Mouse (Mus musculus): ENCODE results near the gene Cnpy1. TPM values are rescaled to one million over a fixed set of nuclear protein-coding genes. Genes with fewer than 3 reads are reported as not detected.
A peak's percentile ranks its signal among the peaks of the same experiment; 100 is the strongest.

Gene Cnpy1
- polyA plus RNA-seq, 1 experiment from 2014 or later: 0.54 TPM

DNA sequence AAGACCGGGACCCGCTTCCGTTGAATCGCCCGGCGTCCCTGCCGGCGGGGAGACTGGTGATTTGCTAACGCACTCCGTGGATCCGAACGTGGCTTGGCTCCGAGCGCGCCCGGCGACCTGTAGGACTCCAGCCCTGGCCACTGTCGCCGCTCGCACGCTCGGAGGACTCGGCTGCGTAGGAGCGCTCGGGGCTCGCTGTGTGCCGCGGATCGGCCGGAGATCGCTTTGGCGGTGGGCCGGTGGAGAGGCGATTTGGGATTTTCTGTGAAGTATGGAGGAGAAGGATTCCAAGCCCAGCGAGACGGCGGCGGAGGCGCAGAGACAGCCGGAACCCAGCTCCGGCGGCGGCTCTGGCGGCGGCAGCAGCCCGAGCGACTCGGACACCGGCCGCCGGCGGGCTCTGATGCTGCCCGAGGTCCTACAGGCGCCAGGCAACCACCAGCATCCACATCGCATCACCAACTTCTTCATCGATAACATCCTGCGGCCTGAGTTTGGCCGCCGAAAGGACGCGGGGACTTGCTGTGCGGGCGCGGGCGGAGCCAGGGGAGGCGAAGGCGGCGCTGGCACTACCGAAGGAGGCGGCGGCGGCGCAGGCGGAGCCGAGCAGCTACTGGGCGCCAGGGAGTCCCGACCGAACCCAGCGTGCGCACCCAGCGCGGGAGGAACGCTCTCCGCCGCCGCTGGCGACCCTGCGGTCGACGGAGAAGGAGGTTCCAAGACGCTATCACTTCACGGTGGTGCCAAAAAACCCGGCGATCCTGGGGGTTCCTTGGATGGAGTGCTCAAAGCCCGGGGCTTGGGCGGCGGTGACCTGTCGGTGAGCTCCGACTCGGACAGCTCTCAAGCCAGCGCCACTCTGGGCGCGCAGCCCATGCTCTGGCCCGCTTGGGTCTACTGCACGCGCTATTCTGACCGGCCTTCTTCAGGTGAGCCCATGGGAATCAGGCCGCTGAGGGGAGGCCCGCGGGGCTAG is 79.1 kb downstream of the Cnpy1 start:
- Histone ChIP-seq H3K36me3 (no peaks in the 10 kb centered on the region), H3K27ac (no peak overlapping the region), H3K9ac (no peak overlapping the region), H3K4me3 (replicated peaks) (peak overlapping the region; percentile 44), H3K9me3 (no peaks in the 10 kb centered on the region), H3K4me2 (replicated peaks) (peak overlapping the region; percentile 98), H3K27me3 (replicated peaks) (peaks cover 91% of the 10 kb centered on the region), H3K4me1 (replicated peaks) (peaks cover 30% of the 10 kb centered on the region)
- 0 out of 2 replicates have a peak, but pooled peaks have one; percentile 46 for ATAC-seq
- under 1% methylated on average over 106 of the region's 111 CpGs for WGBS

DNA sequence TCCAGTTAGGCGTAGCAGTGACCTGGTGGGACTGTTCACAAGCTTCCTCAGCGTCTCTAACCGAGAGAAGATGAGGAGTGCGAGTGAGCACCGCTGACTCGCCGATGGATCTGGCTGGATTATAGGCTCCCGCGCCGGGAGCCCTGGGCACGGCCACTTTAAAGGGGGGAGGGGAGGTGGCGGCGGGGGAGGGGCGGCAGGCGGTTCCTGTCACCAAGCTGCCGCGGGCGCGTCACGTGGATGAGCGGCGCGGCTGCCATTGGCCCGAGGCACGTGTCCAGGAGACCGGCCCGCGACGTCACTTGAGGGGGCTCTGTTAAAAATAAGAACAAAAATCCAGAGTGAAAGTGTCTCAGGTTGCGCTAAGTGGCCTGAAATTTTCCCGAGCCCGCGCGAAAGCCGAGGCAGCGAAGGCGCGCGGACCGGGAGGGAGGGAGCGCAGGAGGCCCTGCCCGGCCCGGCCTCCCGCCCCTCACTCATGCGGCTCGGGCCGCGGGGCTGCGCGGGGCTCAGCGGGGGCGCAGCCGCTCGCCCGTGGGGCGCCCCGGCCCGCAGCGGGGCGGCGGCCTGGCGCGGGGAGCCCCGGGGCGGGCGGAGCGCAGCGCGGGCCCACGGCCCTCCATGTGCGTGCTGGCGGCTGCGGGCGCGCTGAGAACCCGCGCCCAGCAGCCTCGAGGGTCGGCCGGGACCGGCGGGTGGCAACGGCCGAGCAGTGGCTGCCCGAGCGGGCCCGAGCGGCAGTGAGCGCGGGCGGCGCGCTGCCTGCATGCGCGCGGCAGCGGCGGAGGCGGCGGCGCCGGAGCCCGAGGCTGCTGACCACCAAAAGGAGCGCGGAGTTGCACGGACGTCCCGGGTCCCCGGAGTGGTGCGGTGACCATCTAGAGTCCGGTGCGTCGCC is 80.0 kb downstream of the Cnpy1 start, which contains the start of gene En2:
TSS of gene En2 (plus strand) at position 337 of the 898 bp plus-strand sequence.
- Histone ChIP-seq H3K36me3 (no peaks in the 10 kb centered on the region), H3K27me3 (replicated peaks) (peaks cover 92% of the 10 kb centered on the region), H3K4me3 (replicated peaks) (peak within 1 kb of the TSS; percentile 44), H3K27ac (no peak within 1 kb of the TSS), H3K4me1 (replicated peaks) (peaks cover 30% of the 10 kb centered on the region), H3K9ac (no peak within 1 kb of the TSS), H3K4me2 (replicated peaks) (peak within 1 kb of the TSS; percentile 98), H3K9me3 (no peaks in the 10 kb centered on the region)
- under 1% methylated on average over 102 of the region's 113 CpGs for WGBS
- ATAC-seq: peak; percentile 60

DNA sequence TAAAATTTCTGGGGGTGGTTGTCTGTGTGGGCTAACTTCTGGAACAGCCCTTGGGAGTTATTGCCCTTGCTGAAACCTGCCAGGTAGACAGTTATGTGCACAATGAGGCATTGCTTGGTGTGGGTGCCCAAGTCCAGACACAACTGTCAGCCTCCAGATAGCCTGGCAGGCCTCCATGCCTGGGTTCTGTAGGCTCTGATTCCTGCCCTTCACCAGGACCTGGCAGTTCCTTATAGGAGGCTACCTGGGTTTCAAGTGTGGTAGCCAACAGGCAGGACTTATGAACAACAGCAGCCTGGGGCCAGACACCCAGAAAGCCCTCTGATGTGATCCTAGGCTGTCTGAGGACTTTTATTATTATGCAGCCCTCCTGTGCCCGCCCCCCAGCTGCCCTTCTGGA is 81.7 kb downstream of the Cnpy1 start:
- ATAC-seq: no peak
- 12% methylated on average over 1 of the region's 1 CpGs for WGBS
- Histone ChIP-seq H3K4me1 (replicated peaks) (peaks cover 30% of the 10 kb centered on the region), H3K4me2 (replicated peaks) (no peak overlapping the region), H3K36me3 (no peaks in the 10 kb centered on the region), H3K27me3 (replicated peaks) (peaks cover 93% of the 10 kb centered on the region), H3K4me3 (replicated peaks) (no peak overlapping the region), H3K9ac (no peak overlapping the region), H3K27ac (no peak overlapping the region), H3K9me3 (no peaks in the 10 kb centered on the region)

DNA sequence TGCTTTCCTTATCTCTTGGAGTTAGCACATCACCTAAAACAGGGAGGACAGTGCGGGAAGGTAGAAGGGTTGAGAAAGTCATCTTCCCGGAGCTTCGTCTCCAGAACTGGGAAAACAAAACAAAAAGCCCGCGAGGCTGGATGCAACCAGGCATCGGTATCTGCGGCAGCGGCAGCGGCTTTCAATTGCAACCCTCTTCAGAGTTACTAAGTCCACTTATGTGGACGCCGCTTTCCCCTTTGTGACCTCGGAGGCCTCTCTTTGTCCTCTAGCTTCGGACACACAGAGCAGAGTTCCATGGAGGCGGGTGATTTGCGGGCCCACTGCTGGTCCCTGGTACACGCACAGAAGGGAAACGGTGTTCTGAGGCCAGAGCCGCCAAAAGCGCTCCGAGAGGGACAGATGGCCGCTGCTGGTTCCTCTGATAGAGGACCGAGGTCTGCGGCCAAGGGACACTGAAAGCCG is 83.6 kb downstream of the Cnpy1 start:
- Histone ChIP-seq H3K4me1 (replicated peaks) (peaks cover 26% of the 10 kb centered on the region), H3K27me3 (replicated peaks) (peaks cover 94% of the 10 kb centered on the region), H3K4me2 (replicated peaks) (0 out of 2 replicates have a peak overlapping the region, but pooled peaks have one; percentile 28), H3K4me3 (replicated peaks) (0 out of 2 replicates have a peak overlapping the region, but pooled peaks have one; percentile 2), H3K9me3 (no peaks in the 10 kb centered on the region), H3K27ac (no peak overlapping the region), H3K36me3 (no peaks in the 10 kb centered on the region), H3K9ac (no peak overlapping the region)
- 2% methylated on average over 24 of the region's 24 CpGs for WGBS
- no peak for ATAC-seq

DNA sequence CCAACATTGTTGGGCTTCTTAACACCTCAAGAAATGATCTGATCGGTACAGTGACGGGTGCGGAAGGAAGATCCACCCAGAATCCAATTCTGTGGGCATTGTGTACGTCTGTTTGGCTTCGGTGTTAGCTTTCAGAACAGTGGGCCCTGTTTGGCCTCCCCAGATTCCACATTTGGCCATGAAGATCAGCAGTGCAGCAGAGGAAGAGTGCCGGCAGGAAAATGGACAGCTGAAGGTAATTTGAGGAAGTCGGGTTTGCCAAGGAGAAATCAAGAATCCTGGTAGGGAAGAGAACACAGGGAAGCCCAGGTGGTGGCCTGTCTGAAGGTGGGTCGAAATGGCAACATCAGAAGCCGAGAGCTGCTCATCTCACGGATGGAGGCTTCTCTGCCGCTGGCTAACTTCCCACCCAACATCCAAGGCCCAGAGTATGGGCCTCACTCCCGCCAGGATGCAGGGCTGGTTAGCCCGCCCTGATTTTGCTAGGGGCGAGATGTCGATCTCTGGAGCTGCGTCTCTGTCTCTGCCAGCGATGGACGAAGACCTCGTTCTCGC is 84.1 kb downstream of the Cnpy1 start:
- ATAC-seq: no peak
- no peaks in the 10 kb centered on the region for H3K36me3 ChIP-seq
- H3K9me3 ChIP-seq: no peaks in the 10 kb centered on the region
- peaks cover 94% of the 10 kb centered on the region for H3K27me3 ChIP-seq (replicated peaks)
- peaks cover 21% of the 10 kb centered on the region for H3K4me1 ChIP-seq (replicated peaks)
- H3K9ac ChIP-seq: no peak overlapping the region
- H3K4me2 ChIP-seq (replicated peaks): 0 out of 2 replicates have a peak overlapping the region, but pooled peaks have one; percentile 28
- 0 out of 2 replicates have a peak overlapping the region, but pooled peaks have one; percentile 2 for H3K4me3 ChIP-seq (replicated peaks)
- no peak overlapping the region for H3K27ac ChIP-seq
- WGBS: 2% methylated on average over 20 of the region's 20 CpGs

DNA sequence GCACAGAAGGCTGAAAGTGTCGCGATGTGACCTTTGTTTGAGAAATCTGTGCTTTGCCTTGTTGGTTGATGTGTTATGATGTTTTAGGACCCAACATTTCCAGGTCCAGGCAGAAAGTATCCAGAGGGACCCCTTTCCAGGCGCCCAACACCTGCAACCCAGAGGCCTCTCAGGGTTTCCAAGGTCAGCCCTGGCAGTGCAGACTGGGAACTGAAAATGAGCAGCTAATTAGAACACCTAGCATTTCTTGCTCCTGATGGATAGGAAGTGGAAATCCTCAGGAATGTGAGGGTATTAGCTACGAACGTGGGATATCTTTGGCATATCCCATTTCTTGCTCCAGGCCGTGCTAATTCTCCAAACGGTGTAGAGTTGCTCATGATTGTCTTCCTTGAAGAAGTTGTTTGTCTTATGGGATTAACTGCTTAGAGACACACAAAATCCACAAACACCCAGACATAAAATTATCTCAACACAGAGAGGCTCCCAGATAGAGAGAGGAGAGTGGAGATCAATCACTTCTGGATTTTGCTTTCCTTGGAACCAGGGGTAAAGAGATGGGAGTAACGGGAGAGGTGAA is 85.6 kb downstream of the Cnpy1 start:
- Histone ChIP-seq H3K27ac (no peak overlapping the region), H3K4me3 (replicated peaks) (no peak overlapping the region), H3K9ac (no peak overlapping the region), H3K4me2 (replicated peaks) (no peak overlapping the region), H3K27me3 (replicated peaks) (peaks cover 85% of the 10 kb centered on the region), H3K4me1 (replicated peaks) (0 out of 2 replicates have a peak, but pooled peaks cover 7% of the 10 kb centered on the region), H3K36me3 (no peaks in the 10 kb centered on the region), H3K9me3 (no peaks in the 10 kb centered on the region)
- ATAC-seq: no peak
- WGBS: 2% methylated on average over 8 of the region's 8 CpGs

DNA sequence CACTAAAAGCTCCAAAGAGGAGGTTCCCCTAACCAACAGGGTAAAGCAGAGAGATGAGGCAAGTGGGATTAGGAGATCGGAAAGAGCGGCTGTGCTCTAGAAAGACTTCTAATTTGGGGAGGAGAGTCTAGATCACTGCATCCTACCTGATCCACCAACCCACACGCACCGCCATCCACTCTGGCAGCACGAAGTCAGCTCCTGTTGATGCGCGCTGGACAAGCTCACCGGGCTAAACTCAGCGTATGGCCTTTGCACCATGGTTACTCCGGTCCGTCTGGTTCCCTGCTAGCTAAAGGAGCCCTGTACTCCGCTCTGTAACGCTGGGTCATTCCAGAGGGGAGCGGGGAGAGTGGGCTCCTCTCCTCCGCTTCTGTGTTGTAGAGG is 86.5 kb downstream of the Cnpy1 start:
- Histone ChIP-seq H3K4me2 (replicated peaks) (no peak overlapping the region), H3K27me3 (replicated peaks) (peaks cover 80% of the 10 kb centered on the region), H3K9ac (no peak overlapping the region), H3K4me3 (replicated peaks) (no peak overlapping the region), H3K27ac (no peak overlapping the region), H3K9me3 (no peaks in the 10 kb centered on the region), H3K4me1 (replicated peaks) (0 out of 2 replicates have a peak, but pooled peaks cover 7% of the 10 kb centered on the region), H3K36me3 (no peaks in the 10 kb centered on the region)
- 1% methylated on average over 15 of the region's 15 CpGs for WGBS
- ATAC-seq: no peak

DNA sequence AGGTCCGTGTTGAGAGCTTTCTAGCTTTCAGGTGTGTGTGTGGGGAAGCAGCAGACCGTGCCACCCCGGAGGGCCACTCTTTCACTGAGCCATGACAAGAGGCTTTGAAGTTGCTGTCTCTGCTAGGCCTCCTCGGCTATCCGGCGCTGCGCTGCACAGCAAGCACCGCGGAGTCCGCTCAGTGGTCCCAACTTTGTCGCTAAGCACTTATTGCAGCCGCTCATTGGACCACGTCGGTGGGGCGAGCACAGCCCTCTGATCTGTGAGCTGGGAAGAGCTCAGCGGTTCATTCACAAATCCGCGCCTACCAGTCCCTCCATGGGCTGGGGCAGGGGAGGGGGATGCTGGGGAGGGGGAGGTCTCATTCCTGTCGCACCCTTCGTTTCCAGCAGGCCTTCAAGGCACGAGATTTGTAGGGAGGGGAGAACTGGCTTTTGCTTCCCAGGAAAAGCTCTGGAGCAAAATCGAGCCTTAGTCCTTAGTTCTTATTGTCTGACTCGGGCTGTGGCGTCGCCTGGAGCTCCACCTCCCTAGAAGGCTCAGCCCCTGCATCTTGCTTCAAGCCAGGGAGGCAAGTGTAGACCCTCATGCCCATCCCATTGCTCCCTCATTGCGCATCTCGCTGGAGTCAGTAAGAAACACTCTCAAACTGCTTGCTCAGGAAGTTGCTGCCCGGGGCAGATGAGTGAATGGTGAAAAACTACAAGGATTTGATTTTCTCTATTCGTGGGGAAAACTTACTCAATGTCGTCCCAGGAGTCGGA is 87.1 kb downstream of the Cnpy1 start:
- no peaks in the 10 kb centered on the region for H3K36me3 ChIP-seq
- no peak overlapping the region for H3K27ac ChIP-seq
- H3K4me3 ChIP-seq (replicated peaks): no peak overlapping the region; the same call in 1 of the 2 replicates
- peaks cover 80% of the 10 kb centered on the region for H3K27me3 ChIP-seq (replicated peaks)
- 0 out of 2 replicates have a peak, but pooled peaks cover 7% of the 10 kb centered on the region for H3K4me1 ChIP-seq (replicated peaks)
- 0 out of 2 replicates have a peak overlapping the region, but pooled peaks have one; percentile 6 for H3K4me2 ChIP-seq (replicated peaks)
- no peaks in the 10 kb centered on the region for H3K9me3 ChIP-seq
- H3K9ac ChIP-seq: no peak overlapping the region
- WGBS: under 1% methylated on average over 31 of the region's 31 CpGs
- no peak for ATAC-seq

DNA sequence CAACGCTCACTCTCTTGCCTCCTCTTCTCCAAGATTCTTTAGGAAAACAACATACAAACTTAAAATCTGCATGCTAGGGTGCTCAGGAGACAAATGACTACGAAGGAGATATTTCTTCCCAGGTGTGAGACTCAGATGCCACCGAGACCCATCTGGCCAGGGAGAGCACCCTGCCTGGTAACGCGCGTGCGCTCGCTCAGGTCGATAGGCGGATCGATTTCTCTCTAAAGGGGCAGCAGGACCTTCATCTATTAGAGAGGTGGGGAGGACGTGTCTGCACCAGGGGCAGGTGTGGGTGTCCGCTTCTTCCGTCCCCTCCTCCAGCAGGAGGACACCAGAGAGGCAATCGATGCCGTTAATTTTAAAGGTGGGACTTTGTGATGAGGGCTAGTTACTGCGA is 87.8 kb downstream of the Cnpy1 start:
- no peaks in the 10 kb centered on the region for H3K36me3 ChIP-seq
- H3K27me3 ChIP-seq (replicated peaks): peaks cover 81% of the 10 kb centered on the region
- H3K4me1 ChIP-seq (replicated peaks): 0 out of 2 replicates have a peak, but pooled peaks cover 7% of the 10 kb centered on the region
- H3K4me2 ChIP-seq (replicated peaks): no peak overlapping the region
- ATAC-seq: no peak
- H3K27ac ChIP-seq: no peak overlapping the region
- H3K9me3 ChIP-seq: no peaks in the 10 kb centered on the region
- H3K4me3 ChIP-seq (replicated peaks): no peak overlapping the region
- WGBS: under 1% methylated on average over 17 of the region's 17 CpGs
- H3K9ac ChIP-seq: no peak overlapping the region

DNA sequence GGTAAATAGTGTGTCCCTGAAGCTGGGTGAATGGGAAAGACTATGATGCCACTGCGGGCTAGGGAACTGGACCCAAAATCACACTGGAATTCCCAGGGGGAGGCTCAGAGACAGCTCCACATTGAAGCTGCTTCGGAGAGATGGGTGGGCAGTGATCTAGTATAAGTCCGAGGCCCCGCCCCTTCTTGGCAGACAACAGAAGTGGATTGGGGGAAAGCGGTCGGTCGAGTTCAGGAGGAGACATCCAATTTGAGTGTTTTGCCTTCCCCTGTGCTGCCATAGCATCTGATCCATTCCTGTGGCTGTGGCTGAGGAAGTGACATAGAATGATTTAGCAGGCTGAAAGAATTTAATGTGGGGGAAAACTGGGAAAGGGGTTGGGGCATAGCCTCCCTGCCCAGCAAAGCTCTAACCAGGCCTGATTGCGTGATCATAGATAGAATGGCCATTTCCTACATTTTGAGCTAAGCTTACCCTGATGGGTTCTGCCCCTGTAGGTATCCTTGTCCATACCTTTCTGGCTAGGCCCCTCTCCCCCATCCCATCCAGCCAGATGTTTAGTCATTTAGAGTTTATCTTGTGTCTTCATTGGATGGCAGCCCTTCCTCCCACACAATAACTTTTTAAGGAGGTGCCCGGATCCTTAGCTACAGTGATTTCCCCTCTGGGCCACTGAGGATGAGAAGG is 88.4 kb downstream of the Cnpy1 start:
- 4% methylated on average over 9 of the region's 9 CpGs for WGBS
- Histone ChIP-seq H3K4me3 (replicated peaks) (no peak overlapping the region), H3K4me1 (replicated peaks) (0 out of 2 replicates have a peak, but pooled peaks cover 7% of the 10 kb centered on the region), H3K36me3 (no peaks in the 10 kb centered on the region), H3K27ac (no peak overlapping the region), H3K9me3 (no peaks in the 10 kb centered on the region), H3K27me3 (replicated peaks) (peaks cover 82% of the 10 kb centered on the region), H3K9ac (no peak overlapping the region), H3K4me2 (replicated peaks) (no peak overlapping the region)
- ATAC-seq: no peak
